Mouse (Mus musculus) spleen, adult 2 months (tissue): ENCODE measurements at regions not wholly inside any gene's neighbourhood (a gene's known extent, or its start where the extent isn't known, plus 50 kb on each side); places are given as distances from the start of the nearest gene placed in this dataset.

Experiments used
- CTCF ChIP-seq: fragments of 200-500 bp; IDR thresholded peaks from 2 replicates; pipeline ENCODE4 v1.5.1; 2011; ENCODE audit warnings: mild to moderate bottlenecking, inconsistent platforms; ENCODE audit not compliant: insufficient read depth, insufficient read length, insufficient replicate concordance; ENCODE audit errors: extremely low read depth
- POLR2A ChIP-seq: fragments of 200-500 bp; IDR thresholded peaks from 2 replicates; pipeline ENCODE4 v1.6.1; 2011; ENCODE audit warnings: low read depth, low read length, inconsistent platforms

DNA sequence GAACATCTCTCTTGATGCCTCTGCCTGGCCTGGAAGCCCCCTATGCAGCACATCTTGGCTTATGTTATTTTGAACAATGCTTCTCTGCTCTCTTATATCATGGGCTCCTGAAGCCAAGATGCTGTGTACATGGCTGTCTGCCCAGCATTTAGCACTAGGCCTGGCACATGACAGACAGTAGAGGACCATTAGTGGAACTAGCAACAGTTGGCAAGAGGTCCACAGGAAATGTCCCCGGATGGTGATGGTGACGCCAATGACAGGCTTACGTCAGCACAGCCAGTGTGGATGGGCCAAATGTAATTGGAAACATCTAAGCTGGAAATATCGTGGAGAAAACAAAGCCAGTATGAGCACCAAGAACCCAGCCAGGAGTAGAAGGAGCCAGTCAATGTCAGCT is 567.1 kb upstream of the Mgmt start:
- TF ChIP-seq CTCF: no peak
- no peak for TF ChIP-seq POLR2A
